Mouse (Mus musculus) G1E-ER4 (cell line): ENCODE data around the gene Zscan4b. TPM values are rescaled to one million over a fixed set of nuclear protein-coding genes. Genes with fewer than 3 reads are reported as not detected.
"Not testable (repeated sequence)": the region's sequence is repeated elsewhere in the genome, so short reads cannot be mapped to it uniquely, and the experiment has no call there.

Source experiments
- GATA1 ChIP-seq: IDR thresholded peaks from one replicate; pipeline ENCODE4 v1.8.0; 2012; ENCODE audit warnings: low read length, inconsistent platforms
- polyA plus RNA-seq: library from polyadenylated mRNA; stranded (reverse); fragments of >175 nt; gene quantifications from 2 replicates; pipeline ENCODE4 v1.2.3, GENCODE M21; 2012

The Zscan4b gene
- not detected in 2 replicates for polyA plus RNA-seq

GRCm38 (mm10) chr7:10904950-10905349 is at the start of gene Zscan4b:
Gene Zscan4b (minus strand): TSS chr7:10905050.
- TF ChIP-seq GATA1: not testable (repeated sequence)

Other genes with a start within 250 kb of the Zscan4b start
- gene Nlrp4b, start 217.3 kb downstream of the Zscan4b start, polyA plus RNA-seq: not detected in 2 replicates
- gene Vmn1r71, start 150.7 kb downstream of the Zscan4b start, polyA plus RNA-seq: not detected in 2 replicates
- not detected in 2 replicates for gene Zscan4c, start 100.7 kb upstream of the Zscan4b start, polyA plus RNA-seq
- gene Zscan4-ps1, start 164.6 kb upstream of the Zscan4b start, polyA plus RNA-seq: not detected in 2 replicates